Mouse (Mus musculus): ENCODE results near the gene B230307C23Rik. TPM values are rescaled to one million over a fixed set of nuclear protein-coding genes. Genes with fewer than 3 reads are reported as not detected.
A peak's percentile ranks its signal among the peaks of the same experiment; 100 is the strongest.
"Not testable (repeated sequence)": the region's sequence is repeated elsewhere in the genome, so short reads cannot be mapped to it uniquely, and the experiment has no call there.

Gene B230307C23Rik
- total RNA-seq (2021), result 1 to 10 TPM; 8.4 to 9.6 TPM
- long read RNA-seq, experiment 1, partial matches to known transcripts, result 0 of 1 reads
- long read RNA-seq, experiment 1, other reads (novel, unspliced or antisense), result 1 of 1 reads
- long read RNA-seq, experiment 2, partial matches to known transcripts, result 1 of 4 reads
- long read RNA-seq, experiment 2, other reads (novel, unspliced or antisense), result 2 of 4 reads

GRCm38 (mm10) chr16:97996616-97997382 lies at the start of gene B230307C23Rik:
Gene B230307C23Rik (plus strand): TSS chr16:97997315.
- peak; percentile 74 for DNase-seq

DNA sequence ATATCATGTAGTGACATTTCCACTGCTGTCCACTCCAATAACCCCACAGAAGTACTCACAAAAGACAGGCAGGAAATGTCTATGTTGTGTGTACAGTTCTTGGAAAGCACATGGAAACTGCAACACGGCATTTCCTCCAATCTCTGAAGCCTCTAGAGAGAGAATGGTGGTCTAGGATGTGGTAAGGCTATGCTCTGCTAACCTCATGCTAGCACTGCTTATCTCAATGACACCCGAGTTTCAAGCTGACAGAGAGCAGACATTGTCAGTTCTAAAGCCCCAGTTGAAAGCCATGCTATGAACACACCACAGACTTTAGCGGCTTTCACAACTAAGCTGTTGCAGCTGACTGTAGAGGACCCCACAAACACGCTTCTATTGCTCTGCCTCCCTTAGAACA lies 48.3 kb upstream of the B230307C23Rik start:
- no peak for DNase-seq

- no peak for DNase-seq
These were observed 47.1 kb upstream of the B230307C23Rik start for GRCm38 (mm10) chr16:97950061-97950460.

DNA sequence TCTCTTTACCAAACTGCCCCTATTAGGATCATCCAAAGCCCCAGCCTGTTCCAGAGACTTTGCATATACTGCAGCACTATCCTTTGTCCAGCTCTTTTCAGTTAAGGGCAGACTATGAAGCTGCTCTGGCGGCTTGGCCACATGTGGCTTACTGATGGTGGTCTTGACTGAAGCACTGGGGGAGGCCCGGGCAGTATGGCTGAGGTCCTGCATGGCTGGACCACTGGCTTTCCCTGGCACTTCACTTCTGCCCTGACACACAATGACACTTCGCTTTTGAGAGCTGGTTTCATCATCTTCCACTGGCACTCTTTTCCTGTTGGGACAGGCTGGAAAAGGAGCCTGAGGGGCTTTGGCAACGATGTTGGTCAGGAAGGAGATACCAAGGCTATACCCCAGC lies 44.7 kb upstream of the B230307C23Rik start:
- no peak for DNase-seq

- DNase-seq, result no peak
These were observed 44.3 kb upstream of the B230307C23Rik start for GRCm38 (mm10) chr16:97952801-97953200.

- DNase-seq, result no peak
These were observed 43.8 kb upstream of the B230307C23Rik start for GRCm38 (mm10) chr16:97953300-97953699.

GRCm38 (mm10) chr16:97956011-97956410 lies 41.1 kb upstream of the B230307C23Rik start:
- DNase-seq, result no peak

GRCm38 (mm10) chr16:97957626-97958025 lies 39.5 kb upstream of the B230307C23Rik start:
- no peak for DNase-seq

- DNase-seq, result no peak
These were observed 38.6 kb upstream of the B230307C23Rik start for GRCm38 (mm10) chr16:97958401-97958973.

GRCm38 (mm10) chr16:97960348-97960747 lies 36.8 kb upstream of the B230307C23Rik start:
- DNase-seq, result no peak

- no peak for DNase-seq
These were observed 35.5 kb upstream of the B230307C23Rik start for GRCm38 (mm10) chr16:97961381-97962150.

DNA sequence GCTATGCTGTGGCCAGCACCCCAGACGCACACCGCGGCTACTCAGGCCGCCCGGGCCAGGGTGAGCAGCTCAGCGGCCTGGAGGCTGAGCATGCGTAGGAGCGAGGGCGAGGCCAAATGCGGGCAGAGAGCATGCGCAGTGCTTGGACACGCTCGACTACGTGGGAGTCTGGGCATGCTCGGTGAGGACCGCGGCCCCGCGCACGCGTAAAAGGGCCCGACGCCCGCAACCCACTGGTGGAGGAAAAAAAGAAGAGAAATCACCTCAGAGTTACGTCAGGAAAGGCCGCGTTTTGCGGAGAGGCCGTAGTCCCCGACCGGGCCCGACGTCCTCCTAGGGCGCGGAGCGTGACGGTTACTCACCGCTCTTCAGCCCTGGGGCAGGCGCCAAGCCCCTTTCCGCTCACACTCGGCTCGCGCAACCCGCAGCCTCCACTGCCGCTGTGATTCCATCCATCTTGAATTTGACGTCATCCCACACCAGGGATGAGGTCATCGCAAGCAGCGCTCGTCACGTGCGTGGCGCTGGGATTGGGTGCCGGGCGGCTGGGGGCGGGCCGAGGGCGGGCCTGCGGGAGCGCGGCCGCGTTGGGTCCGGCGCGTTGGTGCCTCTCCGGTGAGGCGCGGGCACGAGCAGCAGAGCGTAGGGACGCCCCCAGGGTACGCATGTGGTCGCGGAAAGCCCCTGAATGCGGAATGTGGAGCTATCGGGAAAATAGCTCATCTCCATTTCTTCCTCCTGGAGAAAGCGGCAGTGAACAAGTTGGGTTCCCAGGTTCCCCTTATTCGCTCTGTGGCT lies 34.8 kb upstream of the B230307C23Rik start, which contains the start of the genes C2cd2 and Zbtb21:
C2cd2 (minus strand) TSS at position 448 of the 798 bp plus-strand sequence.
Zbtb21 (minus strand) TSS at position 472 of the 798 bp plus-strand sequence.
- peak; percentile 97 for DNase-seq

GRCm38 (mm10) chr16:97963956-97964540 lies 33.1 kb upstream of the B230307C23Rik start:
- no peak for DNase-seq

GRCm38 (mm10) chr16:97977277-97977676 lies 19.8 kb upstream of the B230307C23Rik start:
- DNase-seq, result no peak

DNA sequence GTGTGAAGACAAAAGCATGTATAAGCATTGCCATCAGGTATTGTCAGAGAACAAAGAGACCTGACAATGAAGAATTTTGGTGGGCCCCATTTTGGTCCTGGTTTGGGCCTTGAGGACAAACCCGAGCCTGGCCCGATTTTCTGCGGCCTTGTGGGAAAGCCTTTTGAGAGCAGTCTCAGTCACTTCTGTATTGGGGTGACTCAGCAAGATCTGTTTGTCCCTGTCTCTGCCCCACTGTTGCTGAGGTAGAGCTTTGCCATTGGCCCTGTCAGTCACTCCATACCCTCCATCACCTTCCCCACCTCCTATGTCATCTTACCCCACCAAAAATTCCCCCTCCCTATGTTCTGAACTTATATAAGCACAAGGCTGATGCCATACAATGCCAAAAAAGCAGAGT lies 19.4 kb upstream of the B230307C23Rik start:
- DNase-seq, result no peak

DNA sequence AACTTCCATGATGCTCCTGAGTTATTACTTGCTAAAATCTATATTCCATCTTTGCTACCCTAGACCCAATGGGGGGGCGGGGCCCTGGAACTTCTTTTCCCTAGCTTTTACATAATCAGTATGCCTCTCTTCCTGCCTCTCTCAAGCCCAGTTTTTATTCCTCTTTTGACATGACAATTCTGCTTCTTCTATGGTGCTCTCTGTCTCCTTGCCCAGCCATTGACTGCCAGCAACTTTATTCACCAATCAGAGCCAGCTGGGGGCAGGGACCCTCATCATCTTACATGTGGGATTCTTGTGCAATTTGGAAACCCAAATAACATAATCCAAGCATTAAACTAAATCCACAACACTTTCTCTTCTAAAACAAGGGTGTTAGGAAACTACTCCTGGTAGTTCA lies 15.8 kb upstream of the B230307C23Rik start:
- DNase-seq, result no peak

GRCm38 (mm10) chr16:97984589-97984988 lies 12.5 kb upstream of the B230307C23Rik start:
- no peak for DNase-seq

GRCm38 (mm10) chr16:97991517-97991916 lies 5.6 kb upstream of the B230307C23Rik start:
- no peak for DNase-seq

DNA sequence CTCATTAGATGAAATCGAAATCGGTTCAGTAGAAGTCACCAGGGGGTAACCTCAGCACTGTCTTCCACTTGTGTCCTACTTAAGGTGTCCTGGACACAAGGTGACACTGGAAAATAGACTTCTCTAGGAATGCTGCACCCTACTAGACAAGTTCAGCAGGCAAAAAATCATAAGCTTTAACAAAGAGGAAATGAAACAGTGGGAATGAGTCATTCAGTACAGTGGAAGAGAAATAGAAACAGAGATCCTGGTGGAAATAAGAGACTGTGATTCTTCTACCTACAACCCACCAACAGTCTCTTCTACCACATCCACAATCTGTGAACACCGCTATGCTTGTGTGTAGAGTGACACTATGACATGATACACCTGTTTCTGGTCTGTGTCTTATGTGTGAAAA lies 4.6 kb upstream of the B230307C23Rik start:
- DNase-seq, result not testable (repeated sequence)

DNA sequence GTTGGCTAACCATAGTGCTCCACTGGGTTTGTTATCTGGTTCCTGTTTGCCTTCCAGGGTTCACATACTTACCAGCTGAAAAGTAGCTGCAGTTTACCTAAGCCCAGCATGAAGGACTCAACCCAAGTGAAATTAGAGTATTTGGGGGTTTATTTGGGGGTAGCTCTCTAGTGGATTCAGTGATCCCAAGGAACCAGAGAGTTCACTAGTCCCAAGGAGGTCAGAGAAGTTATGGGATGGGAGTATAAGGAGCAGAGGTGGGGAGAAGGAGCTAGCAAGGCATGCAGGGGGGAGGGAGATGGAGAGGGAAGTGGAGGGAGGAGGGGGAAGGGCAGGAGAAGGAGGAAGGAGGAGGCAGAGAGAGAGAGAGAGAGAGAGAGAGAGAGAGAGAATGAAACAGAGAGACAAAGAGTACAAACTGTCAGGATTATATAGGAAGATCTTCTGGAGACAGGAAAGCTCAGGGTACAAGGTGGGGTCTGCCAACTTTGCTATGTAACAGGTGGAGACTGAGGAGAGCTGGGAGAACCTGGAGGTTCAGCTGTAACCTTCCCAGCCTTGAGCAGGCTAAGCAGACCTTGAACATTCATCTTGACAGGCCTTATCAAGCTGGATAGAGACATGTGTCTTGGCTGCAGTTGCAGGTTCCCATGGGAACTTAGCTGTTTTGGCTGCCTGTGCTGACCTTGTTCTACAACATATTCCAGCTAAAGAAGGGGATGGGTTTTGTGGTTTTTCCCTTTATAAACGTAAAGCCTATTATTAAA lies 1.1 kb upstream of the B230307C23Rik start:
- DNase-seq, result no peak

- DNase-seq, result not testable (repeated sequence)
These were observed 242 bp downstream of the B230307C23Rik start for GRCm38 (mm10) chr16:97997383-97997731.

Data from gastrocnemius, postnatal 10 days (tissue).